Mouse (Mus musculus) lung, embryonic 16.5 days (tissue): ENCODE results near the gene Ptprcap. TPM values are rescaled to one million over a fixed set of nuclear protein-coding genes. Genes with fewer than 3 reads are reported as not detected.
"Not testable (repeated sequence)": the region's sequence is repeated elsewhere in the genome, so short reads cannot be mapped to it uniquely, and the experiment has no call there.

ENCODE experiments used
- ATAC-seq: fragments of 200-750 bp; cut with Nextera tagmentation; 2 replicates; pipeline ENCODE4 v1.8.0; 2017; ENCODE audit warnings: low read depth, mild to moderate bottlenecking, moderate library complexity
- H3K27ac ChIP-seq: fragments of 300-500 bp; sonication (generic); 2 replicates; pipeline ENCODE4 v1.5.1; 2014; ENCODE audit warnings: mild to moderate bottlenecking, control low read depth, low read length
- H3K27me3 ChIP-seq: fragments of 300-500 bp; sonication (generic); 2 replicates; pipeline ENCODE4 v1.6.1; 2014; ENCODE audit warnings: low read depth, low read length, mixed read lengths; ENCODE audit not compliant: control insufficient read depth, insufficient read depth
- H3K36me3 ChIP-seq: fragments of 300-500 bp; sonication (generic); 2 replicates; pipeline ENCODE4 v1.6.1; 2014; ENCODE audit warnings: low read length; ENCODE audit not compliant: control insufficient read depth, insufficient read depth
- H3K4me1 ChIP-seq: fragments of 300-500 bp; sonication (generic); replicated peaks from 2 replicates; pipeline ENCODE4 v1.6.1; 2014; ENCODE audit warnings: low read length, mixed read lengths; ENCODE audit not compliant: control insufficient read depth, insufficient read depth
- H3K4me2 ChIP-seq: fragments of 300-500 bp; sonication (generic); 2 replicates; pipeline ENCODE4 v1.6.1; 2014; ENCODE audit warnings: low read depth, low read length, control low read depth
- H3K4me3 ChIP-seq: fragments of 300-500 bp; sonication (generic); 2 replicates; pipeline ENCODE4 v1.5.1; 2014; ENCODE audit warnings: mild to moderate bottlenecking, low read length, control low read depth
- H3K9ac ChIP-seq: fragments of 300-500 bp; sonication (generic); 2 replicates; pipeline ENCODE4 v1.6.1; 2014; ENCODE audit warnings: low read length, control low read depth
- H3K9me3 ChIP-seq: fragments of 300-500 bp; sonication (generic); 2 replicates; pipeline ENCODE4 v1.6.1; 2016; ENCODE audit warnings: low read length; ENCODE audit not compliant: control insufficient read depth
- whole genome bisulfite sequencing: fragments of 180-500 bp; shearing (Covaris S2); extraction: QIAGEN DNeasy Blood & Tissue Kit; methylation state at CpG from one replicate; pipeline ENCODE4 v1.1.7; 2014; 5-methylcytosine and 5-hydroxymethylcytosine counted together
- polyA plus RNA-seq: library from polyadenylated mRNA; unstranded; fragments of >200 nt; fragmentation: Nextera tagmentation; extraction: Ambion mirVana; gene quantifications from 2 replicates; pipeline ENCODE4 v1.2.1, GENCODE M21; 2015

The Ptprcap gene
- polyA plus RNA-seq, 1 experiment from 2014 or later, result 4.6 TPM

DNA sequence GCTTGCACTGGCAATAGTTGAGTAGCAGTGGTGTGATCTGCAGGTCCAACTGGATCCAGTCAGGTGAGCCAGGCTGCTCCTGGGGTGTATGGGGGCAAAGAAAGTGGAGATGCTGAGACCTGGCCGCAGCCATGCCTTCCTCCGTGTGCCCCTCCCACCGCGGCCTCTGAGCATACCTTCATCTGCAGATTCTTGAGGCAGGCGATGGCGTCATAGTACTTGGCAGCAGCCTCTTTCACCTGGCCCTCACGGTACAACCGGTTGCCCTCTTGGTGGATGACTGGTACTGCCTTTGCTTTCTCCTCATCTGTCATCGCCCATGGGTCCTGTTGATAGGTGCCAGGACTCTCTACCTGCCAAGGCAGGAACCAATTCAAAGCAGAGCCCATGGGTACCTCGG, 38.3 kb upstream of the Ptprcap start:
- Histone ChIP-seq H3K36me3 (peaks cover 21% of the 10 kb centered on the region), H3K4me1 (no peaks in the 10 kb centered on the region), H3K9me3 (no peaks in the 10 kb centered on the region), H3K27ac (no peak overlapping the region), H3K4me3 (no peak overlapping the region), H3K9ac (no peak overlapping the region), H3K4me2 (no peak overlapping the region), H3K27me3 (no peaks in the 10 kb centered on the region)
- ATAC-seq, result no peak
- 89% methylated on average over 10 of the region's 10 CpGs for WGBS

DNA sequence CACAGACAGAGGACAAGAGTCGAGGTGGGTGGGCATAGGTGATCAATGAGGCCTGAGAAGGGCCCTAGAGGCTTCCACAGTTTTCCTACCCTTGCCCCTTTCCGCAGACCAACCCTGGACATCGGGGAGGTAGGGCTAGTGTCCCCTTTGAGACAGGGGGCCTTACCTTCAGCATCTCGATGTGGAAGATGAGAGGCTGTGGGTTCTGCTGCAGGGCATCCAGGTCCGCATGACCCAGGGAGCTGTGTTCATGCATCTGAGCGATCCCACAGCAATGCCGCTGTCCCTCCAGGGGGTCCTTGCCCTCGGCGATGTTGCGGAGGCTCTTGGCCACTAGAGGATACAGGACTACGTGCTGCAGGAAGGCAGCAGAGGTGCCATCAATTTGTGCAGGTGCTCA, 37.6 kb upstream of the Ptprcap start:
- Histone ChIP-seq H3K9ac (no peak overlapping the region), H3K27me3 (no peaks in the 10 kb centered on the region), H3K36me3 (peaks cover 21% of the 10 kb centered on the region), H3K4me1 (peaks cover 6% of the 10 kb centered on the region), H3K4me2 (no peak overlapping the region), H3K27ac (no peak overlapping the region), H3K4me3 (no peak overlapping the region), H3K9me3 (no peaks in the 10 kb centered on the region)
- 79% methylated on average over 11 of the region's 11 CpGs for WGBS
- no peak for ATAC-seq

DNA sequence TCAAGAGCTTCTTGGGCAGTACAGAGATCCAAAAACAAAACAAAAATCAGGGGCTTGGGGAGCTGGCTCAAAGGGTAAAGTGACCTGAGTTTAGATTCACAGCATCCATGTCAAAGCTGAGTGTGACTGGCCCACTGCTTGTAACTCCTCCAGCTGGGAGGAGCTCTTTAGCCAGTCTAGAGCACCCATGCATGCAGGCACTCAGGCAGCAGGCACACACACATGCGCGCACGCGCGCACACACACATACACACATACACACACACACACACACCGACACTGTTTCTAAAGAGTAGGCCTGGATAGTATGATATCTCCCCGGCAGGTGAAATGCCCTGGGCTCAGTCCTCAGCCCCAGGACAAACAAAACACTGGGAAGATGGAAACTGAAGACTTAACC, 36.4 kb upstream of the Ptprcap start:
- Histone ChIP-seq H3K36me3 (peaks cover 21% of the 10 kb centered on the region), H3K4me1 (peaks cover 7% of the 10 kb centered on the region)

DNA sequence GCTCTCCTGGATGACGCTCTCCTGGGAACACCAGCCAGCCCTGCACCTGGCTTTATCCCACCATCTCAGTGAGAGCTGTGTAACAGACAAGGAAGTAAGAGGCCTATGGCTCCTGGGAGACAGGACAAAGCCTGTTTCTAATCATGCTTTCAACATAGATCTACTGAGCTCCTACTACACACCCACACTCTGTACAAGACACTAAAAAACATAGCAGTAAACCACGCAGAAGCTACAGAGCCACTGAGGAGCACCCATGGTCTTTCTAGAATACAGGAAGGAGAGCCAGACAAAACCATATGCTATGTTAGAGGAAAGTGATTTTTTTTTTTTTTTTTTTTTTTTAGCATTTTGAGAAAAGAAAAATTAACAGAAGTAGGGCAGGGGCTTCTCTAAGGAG, 35.1 kb upstream of the Ptprcap start:
- peaks cover 7% of the 10 kb centered on the region for H3K4me1 ChIP-seq
- no peak overlapping the region for H3K4me2 ChIP-seq
- no peak for ATAC-seq
- H3K36me3 ChIP-seq, result peaks cover 19% of the 10 kb centered on the region
- 90% methylated on average over 2 of the region's 2 CpGs for WGBS
- no peaks in the 10 kb centered on the region for H3K9me3 ChIP-seq
- H3K27ac ChIP-seq, result no peak overlapping the region
- no peaks in the 10 kb centered on the region for H3K27me3 ChIP-seq
- H3K9ac ChIP-seq, result no peak overlapping the region
- H3K4me3 ChIP-seq, result no peak overlapping the region

More for the DNA sequence above, 36.4 kb upstream of the Ptprcap start:
- H3K4me2 ChIP-seq, result no peak overlapping the region
- no peaks in the 10 kb centered on the region for H3K9me3 ChIP-seq
- H3K9ac ChIP-seq, result no peak overlapping the region
- H3K4me3 ChIP-seq, result no peak overlapping the region
- no peaks in the 10 kb centered on the region for H3K27me3 ChIP-seq
- no peak overlapping the region for H3K27ac ChIP-seq
- ATAC-seq, result no peak
- 94% methylated on average over 7 of the region's 7 CpGs for WGBS

DNA sequence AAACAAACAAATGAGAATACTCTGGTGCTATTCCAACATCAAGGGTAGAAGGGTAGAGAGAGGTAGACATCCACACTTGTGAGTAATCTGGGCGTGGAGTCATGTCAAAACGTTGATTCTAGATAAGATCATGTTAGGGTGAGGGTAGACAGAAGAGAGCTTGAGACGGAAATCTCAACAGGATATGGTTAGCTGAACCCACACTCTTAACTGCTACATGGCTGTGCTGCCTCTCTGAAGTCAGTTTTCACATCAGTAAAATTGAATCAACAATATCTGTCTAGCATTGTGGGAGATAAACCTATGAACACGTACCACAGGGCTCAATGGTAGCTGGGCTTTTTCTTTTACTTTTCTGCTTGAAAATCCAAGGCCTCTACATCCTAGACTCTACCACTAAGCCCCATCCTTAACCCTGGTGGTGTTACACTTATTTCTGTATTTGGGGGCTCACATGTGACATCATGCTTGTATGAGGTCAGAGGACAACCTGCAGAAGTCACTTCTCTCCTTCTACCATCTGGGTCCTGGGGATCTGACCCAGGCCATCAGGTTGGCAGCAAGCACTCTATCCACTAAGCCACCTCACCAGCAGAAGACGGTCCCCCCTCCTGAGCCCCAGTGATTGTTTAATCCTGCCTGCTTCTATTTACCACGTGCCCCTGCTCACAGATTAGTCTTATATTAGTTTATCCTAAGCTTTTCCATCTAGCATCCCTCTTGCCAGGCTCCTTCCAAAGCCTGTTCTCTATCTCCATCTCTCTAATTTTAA, 33.5 kb upstream of the Ptprcap start:
- 78% methylated on average over 6 of the region's 6 CpGs for WGBS
- H3K36me3 ChIP-seq, result peaks cover 12% of the 10 kb centered on the region
- no peak overlapping the region for H3K9ac ChIP-seq

DNA sequence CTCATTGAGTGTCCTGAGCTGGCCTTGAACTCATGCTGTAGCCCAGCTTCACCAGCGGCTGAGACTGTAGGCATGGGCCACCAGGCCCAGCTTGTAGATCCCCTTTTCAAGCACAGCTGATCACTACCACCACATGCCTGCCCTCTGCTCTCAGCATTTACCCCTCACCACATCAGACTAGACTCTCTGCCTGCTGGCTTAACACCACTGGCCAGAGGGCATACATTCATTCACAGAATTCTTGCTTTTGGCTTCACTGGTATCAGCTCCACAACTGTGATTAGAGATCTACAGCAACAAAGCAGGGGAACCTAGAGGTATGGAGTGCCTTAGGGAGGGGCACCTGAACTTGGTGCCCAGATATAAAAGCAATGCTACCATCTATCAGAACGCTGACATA, 32.9 kb upstream of the Ptprcap start:
- WGBS, result 91% methylated on average over 2 of the region's 2 CpGs
- H3K9me3 ChIP-seq, result no peaks in the 10 kb centered on the region
- peak overlapping the region; percentile 53 for H3K4me3 ChIP-seq
- H3K4me1 ChIP-seq, result peaks cover 7% of the 10 kb centered on the region
- H3K27ac ChIP-seq, result no peak overlapping the region
- no peaks in the 10 kb centered on the region for H3K27me3 ChIP-seq
- peaks cover 9% of the 10 kb centered on the region for H3K36me3 ChIP-seq
- H3K4me2 ChIP-seq, result peak overlapping the region; percentile 63
- no peak for ATAC-seq
- H3K9ac ChIP-seq, result no peak overlapping the region

More for the DNA sequence above, 33.5 kb upstream of the Ptprcap start:
- H3K9me3 ChIP-seq, result no peaks in the 10 kb centered on the region
- H3K27me3 ChIP-seq, result no peaks in the 10 kb centered on the region
- no peak overlapping the region for H3K27ac ChIP-seq
- H3K4me2 ChIP-seq, result peak overlapping the region; percentile 63; the same call in 1 of the 2 replicates
- peaks cover 7% of the 10 kb centered on the region for H3K4me1 ChIP-seq
- no peak overlapping the region for H3K4me3 ChIP-seq
- no peak for ATAC-seq

DNA sequence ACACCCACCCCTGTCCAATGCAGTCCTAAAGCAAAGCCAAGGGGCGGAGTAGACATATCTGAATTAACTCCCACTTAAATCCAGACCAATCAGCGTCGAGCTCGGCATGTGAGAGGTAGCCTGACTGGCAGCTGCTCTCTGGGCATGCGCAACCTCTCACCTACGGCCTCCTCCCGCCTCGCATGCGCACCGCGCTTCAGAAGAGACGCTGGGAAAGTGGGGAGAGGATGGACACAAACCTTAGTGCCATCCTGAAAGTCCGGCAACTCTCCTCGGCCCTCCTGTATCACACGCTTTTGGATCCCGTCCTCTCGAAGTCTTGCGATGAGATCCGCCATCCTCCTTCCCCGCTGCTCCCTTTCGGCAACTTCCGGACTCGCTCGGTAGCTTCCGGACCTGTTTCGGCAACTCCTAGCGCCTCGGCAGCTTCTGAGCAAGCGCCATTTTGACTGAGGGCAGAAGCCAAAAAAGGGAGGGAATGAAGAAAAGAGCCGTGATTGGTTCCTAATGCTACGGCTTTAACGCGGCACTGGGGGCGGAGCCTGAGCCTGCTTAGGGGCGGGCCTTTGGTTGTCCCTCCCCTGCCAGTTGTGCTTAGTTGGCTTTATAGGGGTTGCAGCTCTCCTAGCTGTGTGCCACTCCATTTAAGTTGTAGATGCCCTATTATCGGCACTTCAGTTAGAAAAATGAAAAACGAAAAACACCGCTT, 32.2 kb upstream of the Ptprcap start:
- no peaks in the 10 kb centered on the region for H3K9me3 ChIP-seq
- H3K9ac ChIP-seq, result peak overlapping the region; percentile 71
- peaks cover 7% of the 10 kb centered on the region for H3K4me1 ChIP-seq
- peak; percentile 85 for ATAC-seq
- H3K27ac ChIP-seq, result peak overlapping the region; percentile 50
- WGBS, result 2% methylated on average over 38 of the region's 38 CpGs
- H3K4me3 ChIP-seq, result peak overlapping the region; percentile 53
- H3K4me2 ChIP-seq, result peak overlapping the region; percentile 63
- peaks cover 6% of the 10 kb centered on the region; the same call in 1 of the 2 replicates for H3K36me3 ChIP-seq
- H3K27me3 ChIP-seq, result no peaks in the 10 kb centered on the region

DNA sequence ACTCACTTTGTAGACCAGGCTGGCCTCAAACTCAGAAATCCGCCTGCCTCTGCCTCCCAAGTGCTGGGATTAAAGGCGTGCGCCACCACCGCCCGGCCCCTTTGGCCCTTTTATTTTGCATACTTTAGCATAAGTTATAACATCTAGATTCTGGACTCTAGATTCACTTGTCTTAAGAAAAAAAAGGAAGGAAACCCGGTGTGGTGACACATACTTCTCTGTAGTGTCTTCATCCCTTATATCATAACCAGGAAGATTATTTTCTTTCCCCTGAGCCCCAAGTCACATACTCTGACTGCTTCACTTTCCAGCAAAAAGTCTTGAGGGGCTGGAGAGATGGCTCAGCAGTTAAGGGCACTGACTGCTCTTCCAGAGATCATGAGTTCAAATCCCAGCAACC, 31.5 kb upstream of the Ptprcap start:
- 0 out of 2 replicates have a peak overlapping the region, but pooled peaks have one; percentile 15 for H3K4me2 ChIP-seq
- H3K36me3 ChIP-seq, H3K4me3 ChIP-seq, H3K9me3 ChIP-seq, H3K27me3 ChIP-seq, ATAC-seq, H3K9ac ChIP-seq, H3K27ac ChIP-seq: not testable (repeated sequence)
- WGBS, result 60% methylated on average over 6 of the region's 6 CpGs
- H3K4me1 ChIP-seq, result peaks cover 12% of the 10 kb centered on the region
